Comparison of ENCODE assay signal across 22 mouse cellular contexts in genomic region chr5:25671696-25672520, GRCm38 (mm10). TPM values are rescaled to one million over a fixed set of nuclear protein-coding genes. Genes with fewer than 3 reads are reported as not detected.
DNase-seq lines count a peak whose midpoint lies in the region; TF ChIP-seq lines count a peak whose summit lies in the region.
"Had no signal": no experiment of that assay in that cellular context is flagged by ENCODE, and none has a peak within 500 bp of the region (broad histone marks: within the 10 kb centered on the region; RNA-seq: fewer than 3 reads in every experiment).

No protein-coding gene starts in this region.

- H3K27ac ChIP-seq in layer of hippocampus, adult 2 months, result 0 out of 2 replicates have a peak overlapping the region, but pooled peaks have one; percentile 46
- H3K27ac ChIP-seq: forebrain, embryonic 13.5 days; heart, adult 2 months; hindbrain, embryonic 14.5 days; left cerebral cortex, adult 2 months; midbrain, embryonic 13.5 days; neural tube, embryonic 12.5 days had no signal

- no peak for TF ChIP-seq CTCF in layer of hippocampus, adult 2 months (conservative IDR thresholded peaks at IDR 0.05)

- peak; percentile 10 for DNase-seq in adrenal gland, postnatal 14 days
- no peak for DNase-seq in adrenal gland, adult 8-10 months
- no peak for DNase-seq in layer of hippocampus, adult 2 months (ENCODE audit: low spot score in 2 of 2)
- DNase-seq in layer of hippocampus, adult 9-10 months (ENCODE audit: low spot score), result no peak
- DNase-seq in ZHBTc4 (ENCODE audit: low read depth, low spot score), result peak; percentile 85
- DNase-seq in skeletal muscle tissue, adult 2 months (ENCODE audit: low read depth, low spot score), result peak; percentile 9
- DNase-seq in frontal cortex, postnatal 36 days (ENCODE audit: low spot score in 2 of 2), result no peak
- no peak for DNase-seq in embryo, embryonic 10 days (ENCODE audit: low spot score)
- DNase-seq: cerebellum, postnatal 10 days; heart, adult 2 months; kidney, adult 8-10 months; kidney, postnatal 25 days; layer of hippocampus, adult 9-11 months; left cerebral cortex, postnatal 4 days; lung, adult 18-20 months; lung, postnatal 14 days had no signal

- H3K4me3 ChIP-seq in layer of hippocampus, adult 2 months, result peak overlapping the region; percentile 41
- H3K4me3 ChIP-seq: erythroblast, embryonic 14.5 days; forebrain, embryonic 13.5 days; heart, adult 2 months; left cerebral cortex, adult 2 months; midbrain, embryonic 13.5 days; neural tube, embryonic 12.5 days had no signal

RNA-seq across cellular contexts. Expression of gene Xrcc2, which starts 33.7 kb away (rescaled TPM):
- 5.1 and 6.0 TPM in 2 replicates for total RNA-seq in adrenal gland, postnatal 14 days (2021)
- 1 to 10 TPM; 4.6 to 7.7 (median 5.9) TPM for total RNA-seq in adrenal gland, adult 8-10 months (2022)
- total RNA-seq in layer of hippocampus, adult 2 months (2021), result 1 to 10 TPM; 6.4 to 6.9 TPM

Comparison
In these comparisons a context has a peak if more than half of its experiments do, and no peak if none do; other contexts are left out.
1. DNase-seq: peak in adrenal gland, postnatal 14 days (single experiment), ZHBTc4 (single experiment) and skeletal muscle tissue, adult 2 months (single experiment); none in adrenal gland, adult 8-10 months (single experiment), layer of hippocampus, adult 2 months (0 of 2), layer of hippocampus, adult 9-10 months (single experiment), frontal cortex, postnatal 36 days (0 of 2) and embryo, embryonic 10 days (single experiment).